Mouse (Mus musculus): ENCODE results near the gene Scg3.
"Not testable (repeated sequence)": the region's sequence is repeated elsewhere in the genome, so short reads cannot be mapped to it uniquely, and the experiment has no call there.

The Scg3 gene

GRCm38 (mm10) chr9:75683426-75684191 lies at the start of gene Scg3:
Gene Scg3, minus strand, starts transcription at chr9:75684056.
- DNase-seq (ENCODE audit: low spot score in 2 of 2) = peak; percentile 83 to 95

DNA sequence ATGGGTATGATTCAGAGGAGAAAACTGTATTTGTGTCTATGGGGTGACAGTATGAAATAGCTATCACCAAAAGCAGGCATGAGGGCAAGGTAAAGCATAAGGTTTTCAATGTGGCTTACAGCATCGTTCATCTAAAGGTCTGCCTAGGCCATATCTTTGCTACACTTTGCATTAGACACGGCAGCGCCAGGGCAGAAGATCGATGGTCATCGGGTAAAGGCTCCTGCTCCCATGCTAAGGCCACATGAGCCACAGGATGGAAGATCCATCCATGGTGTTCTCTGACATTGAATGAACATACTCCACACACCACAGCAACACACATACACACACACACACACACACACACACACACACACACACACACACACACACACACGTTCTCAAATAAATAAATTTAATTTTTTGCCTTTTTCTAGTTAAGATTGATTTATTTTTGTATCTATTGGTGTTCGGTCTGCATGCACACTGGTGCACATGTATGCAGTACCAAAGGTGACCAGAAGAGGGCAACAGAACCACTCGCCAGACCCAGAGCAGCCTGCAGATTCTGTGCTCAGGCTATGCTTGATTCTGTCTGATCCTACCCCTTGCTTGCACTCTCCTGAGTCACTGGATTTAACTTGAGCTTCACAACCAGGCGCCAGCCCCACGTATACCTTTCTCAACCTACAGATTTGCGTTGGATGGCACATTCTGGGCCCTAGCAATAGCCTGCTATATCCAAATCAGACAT lies 36.3 kb upstream of the Scg3 start:
- DNase-seq (ENCODE audit: low spot score in 2 of 2) = peak in 1 of 2 experiments; percentile 64

GRCm38 (mm10) chr9:75719481-75719880 lies 35.6 kb upstream of the Scg3 start:
- no peak for DNase-seq (ENCODE audit: low spot score in 2 of 2)

GRCm38 (mm10) chr9:75684772-75685171 lies 916 bp upstream of the Scg3 start:
- DNase-seq (ENCODE audit: low spot score in 2 of 2) = peak in 1 of 2 experiments; percentile 35

DNA sequence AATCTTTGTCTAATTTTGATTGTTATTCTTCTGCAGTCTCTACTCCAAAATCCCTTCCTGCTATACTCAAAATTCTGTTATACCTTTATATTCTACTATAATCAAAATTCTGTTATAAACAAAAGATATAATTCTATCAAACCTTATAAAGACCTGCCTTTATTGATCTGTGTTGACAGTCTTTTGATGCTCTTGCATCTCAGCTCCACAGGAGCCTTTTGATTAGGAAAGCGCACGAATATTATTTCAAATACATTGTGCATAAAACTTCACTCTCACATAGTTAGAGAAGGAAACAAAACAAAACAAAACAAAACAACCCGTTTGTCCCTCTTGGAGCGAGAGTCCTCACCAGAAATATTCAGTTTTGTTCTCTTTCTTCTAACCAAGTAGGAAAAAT lies 436 bp upstream of the Scg3 start:
- DNase-seq (ENCODE audit: low spot score in 2 of 2) = no peak

GRCm38 (mm10) chr9:75680606-75681005 lies 3.2 kb downstream of the Scg3 start:
- DNase-seq (ENCODE audit: low spot score in 2 of 2) = peak in 1 of 2 experiments; percentile 35

DNA sequence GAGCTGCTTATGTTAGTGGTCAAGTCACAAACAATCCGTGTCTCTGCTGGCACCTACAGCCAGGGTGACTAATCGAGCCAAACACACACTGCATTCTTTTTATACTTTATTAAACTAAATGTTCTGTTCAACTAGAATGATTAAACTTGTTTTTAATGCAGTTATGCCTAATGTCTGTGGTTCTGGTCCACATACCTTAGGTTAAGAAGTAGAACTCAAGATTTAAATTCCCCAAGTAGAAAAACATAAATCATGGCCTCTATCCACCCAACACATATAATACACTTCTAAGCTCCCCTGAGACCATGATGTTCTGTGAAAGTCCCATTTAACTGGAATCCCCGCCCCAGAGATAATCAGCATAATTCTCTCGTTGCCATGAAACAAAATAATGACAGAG lies 4.2 kb downstream of the Scg3 start:
- no peak for DNase-seq (ENCODE audit: low spot score in 2 of 2)

GRCm38 (mm10) chr9:75678341-75678740 lies 5.5 kb downstream of the Scg3 start:
- no peak for DNase-seq (ENCODE audit: low spot score in 2 of 2)

DNA sequence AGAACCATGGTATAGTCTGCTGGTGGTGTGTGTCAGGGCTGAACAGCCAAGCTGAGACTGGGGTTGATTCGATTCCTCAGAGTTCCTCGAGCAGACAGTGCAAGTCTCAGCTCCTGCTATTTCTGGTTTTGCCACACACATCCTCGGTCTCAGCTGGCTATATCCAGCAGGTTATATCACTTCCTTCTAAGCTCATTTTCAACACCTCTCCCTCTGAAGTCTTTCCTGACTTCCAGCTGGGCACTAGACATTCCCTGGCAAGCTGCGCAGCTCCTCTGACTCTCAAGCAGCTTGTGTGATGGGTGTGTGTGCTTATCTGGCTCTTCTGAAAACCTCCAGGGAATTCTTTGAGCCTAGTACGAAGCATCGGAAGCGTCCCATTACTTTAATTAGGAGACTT lies 7.6 kb downstream of the Scg3 start:
- DNase-seq (ENCODE audit: low spot score in 2 of 2) = peak; percentile 44 to 72

- DNase-seq (ENCODE audit: low spot score in 2 of 2) = no peak
Measured at GRCm38 (mm10) chr9:75672769-75673168, 11.1 kb downstream of the Scg3 start.

GRCm38 (mm10) chr9:75666612-75667011 lies 17.2 kb downstream of the Scg3 start:
- DNase-seq (ENCODE audit: low spot score in 2 of 2) = no peak

GRCm38 (mm10) chr9:75665364-75665763 lies 18.5 kb downstream of the Scg3 start:
- no peak for DNase-seq (ENCODE audit: low spot score in 2 of 2)

DNA sequence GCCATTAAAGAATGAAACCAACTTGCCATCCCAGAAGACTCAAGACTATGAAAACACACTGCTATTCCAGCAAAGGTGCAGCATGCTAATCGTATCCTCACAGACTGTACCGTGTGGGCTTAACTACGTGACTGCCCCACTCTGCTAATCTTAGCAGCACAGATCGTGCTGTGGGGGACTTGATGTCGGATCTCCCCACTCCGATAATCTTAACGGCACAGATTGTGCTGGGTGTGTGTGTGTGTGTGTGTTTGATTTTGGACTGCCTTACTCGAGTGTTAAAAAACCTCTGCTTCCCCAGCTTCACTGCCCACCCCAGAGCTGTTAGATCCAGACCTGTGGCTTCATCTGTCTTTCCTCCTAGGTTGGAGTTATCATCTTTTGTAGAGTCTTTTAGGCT lies 22.9 kb downstream of the Scg3 start:
- DNase-seq (ENCODE audit: low spot score in 2 of 2) = peak; percentile 43 to 65

GRCm38 (mm10) chr9:75656456-75656855 lies 27.4 kb downstream of the Scg3 start:
- DNase-seq (ENCODE audit: low spot score in 2 of 2) = not testable (repeated sequence)

DNA sequence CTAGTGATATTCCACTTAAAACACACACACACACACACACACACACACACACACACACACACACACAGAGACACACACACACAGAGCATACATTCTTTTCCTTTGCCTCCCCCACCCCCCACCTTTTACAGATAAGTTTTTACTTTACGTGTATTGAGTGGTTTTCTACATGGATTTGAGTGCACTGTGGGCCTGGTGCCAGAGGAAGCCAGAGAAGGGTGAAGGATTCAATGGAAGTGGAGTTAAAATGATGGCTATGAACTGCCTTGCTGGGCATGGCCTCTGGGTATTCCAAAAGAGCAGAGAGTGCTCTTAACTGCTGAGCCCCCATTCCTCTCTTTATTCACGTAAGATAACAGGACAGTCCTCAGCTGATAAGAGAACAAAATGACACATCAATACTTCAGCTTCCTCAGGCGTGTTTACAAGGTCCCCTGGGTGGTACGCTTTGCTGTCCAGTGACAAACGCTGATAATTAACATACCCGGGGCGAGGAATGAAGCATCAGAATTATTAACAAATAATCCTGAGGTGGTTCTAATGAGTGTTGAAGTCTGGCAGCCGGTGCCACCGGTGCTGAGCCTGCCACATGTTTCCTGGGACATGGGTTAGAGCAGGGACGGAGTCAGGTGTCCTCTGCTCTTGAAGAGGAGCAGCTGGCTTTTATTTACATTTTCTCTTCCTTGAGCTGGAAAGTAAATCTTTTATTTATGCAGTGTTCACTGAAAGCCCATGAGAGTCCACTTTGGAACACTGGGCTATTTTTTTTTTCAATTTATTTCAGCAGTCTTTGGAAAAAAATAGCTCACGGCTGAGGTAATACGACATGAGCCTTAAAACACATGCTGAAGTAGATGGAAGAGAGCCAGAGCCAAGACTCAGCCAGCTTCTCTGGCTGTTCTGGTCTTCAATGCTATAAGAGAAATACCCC lies 29.6 kb downstream of the Scg3 start:
- DNase-seq (ENCODE audit: low spot score in 2 of 2) = no peak

DNA sequence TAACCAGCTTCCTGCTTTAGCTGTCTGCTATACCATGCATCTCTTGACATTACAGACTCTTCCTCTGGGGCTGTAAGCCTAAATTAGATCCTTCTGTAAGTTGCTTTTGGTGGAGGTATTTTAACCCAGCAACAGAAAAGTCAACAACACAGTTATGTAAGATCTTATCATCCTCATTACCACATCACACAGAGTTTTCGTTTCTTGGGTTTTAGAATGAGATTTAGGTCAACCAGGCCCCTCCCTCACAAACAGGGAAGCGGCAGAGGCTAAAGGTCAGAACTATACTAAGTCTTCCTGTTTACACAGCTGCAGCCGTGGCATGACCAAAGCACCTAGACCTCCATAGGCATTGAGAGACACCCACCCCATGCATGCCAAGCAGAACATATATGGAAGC lies 38.5 kb downstream of the Scg3 start:
- no peak for DNase-seq (ENCODE audit: low spot score in 2 of 2)

DNA sequence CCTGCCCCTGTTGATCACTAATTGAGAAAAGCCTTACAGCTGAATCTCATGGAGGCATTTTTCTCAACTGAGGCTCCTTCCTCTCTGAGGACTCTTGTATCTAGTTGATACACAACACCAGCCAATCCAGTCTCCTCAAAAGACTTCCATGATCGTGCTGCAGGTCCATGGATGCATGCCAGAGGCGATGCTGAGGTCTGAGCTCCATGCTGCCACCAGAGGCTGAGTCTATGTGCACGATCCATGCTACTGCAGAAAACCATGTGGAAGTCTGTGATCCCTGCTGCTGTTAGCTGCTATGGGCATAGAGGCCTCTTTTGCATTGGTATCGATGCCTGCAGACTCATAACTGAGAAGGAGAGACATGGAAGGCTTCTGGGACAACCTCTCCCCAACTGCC lies 49.6 kb downstream of the Scg3 start:
- DNase-seq (ENCODE audit: low spot score in 2 of 2) = no peak

DNA sequence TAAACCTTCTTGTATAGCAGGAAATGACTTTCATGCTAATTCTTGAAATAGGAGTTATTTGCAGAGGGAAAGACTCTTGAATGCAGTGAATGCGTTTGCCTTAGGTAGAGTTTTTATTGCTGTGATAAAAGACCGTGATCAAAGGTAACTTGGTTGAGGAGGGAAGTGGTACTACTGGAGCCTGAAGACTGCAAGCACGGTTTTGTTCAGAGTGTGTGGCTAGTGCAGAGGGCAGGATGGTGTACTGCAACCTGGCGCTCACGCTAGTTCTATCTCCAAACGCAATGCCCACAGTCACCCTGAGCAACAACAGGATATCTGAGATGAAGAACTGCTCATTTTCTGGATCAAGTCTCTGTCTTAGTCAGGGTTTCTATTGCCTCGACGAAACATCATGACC lies 50.3 kb downstream of the Scg3 start:
- DNase-seq (ENCODE audit: low spot score in 2 of 2) = no peak

- DNase-seq (ENCODE audit: low spot score in 2 of 2) = no peak
Measured at GRCm38 (mm10) chr9:75632902-75633301, 51.0 kb downstream of the Scg3 start.

DNA sequence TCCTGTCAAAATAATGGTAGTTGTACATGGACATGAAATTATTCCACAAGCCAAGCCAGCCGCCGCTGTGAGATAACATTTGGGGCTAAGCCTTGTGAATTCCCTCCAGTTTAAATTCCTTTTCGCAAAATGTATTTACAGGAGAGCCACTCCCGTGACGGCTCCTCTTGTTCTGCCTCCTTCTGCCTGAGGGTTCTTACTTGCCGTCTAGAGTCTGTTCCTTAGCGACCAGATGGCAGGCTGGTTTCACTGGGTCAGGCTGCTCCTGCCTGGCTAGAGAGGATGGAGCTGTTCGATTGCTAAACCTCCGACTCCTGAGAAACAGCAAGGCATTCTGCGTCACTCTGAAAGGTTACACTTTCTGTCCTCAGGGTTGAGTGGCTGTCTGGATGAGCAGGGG lies 51.7 kb downstream of the Scg3 start:
- DNase-seq (ENCODE audit: low spot score in 2 of 2) = no peak

DNA sequence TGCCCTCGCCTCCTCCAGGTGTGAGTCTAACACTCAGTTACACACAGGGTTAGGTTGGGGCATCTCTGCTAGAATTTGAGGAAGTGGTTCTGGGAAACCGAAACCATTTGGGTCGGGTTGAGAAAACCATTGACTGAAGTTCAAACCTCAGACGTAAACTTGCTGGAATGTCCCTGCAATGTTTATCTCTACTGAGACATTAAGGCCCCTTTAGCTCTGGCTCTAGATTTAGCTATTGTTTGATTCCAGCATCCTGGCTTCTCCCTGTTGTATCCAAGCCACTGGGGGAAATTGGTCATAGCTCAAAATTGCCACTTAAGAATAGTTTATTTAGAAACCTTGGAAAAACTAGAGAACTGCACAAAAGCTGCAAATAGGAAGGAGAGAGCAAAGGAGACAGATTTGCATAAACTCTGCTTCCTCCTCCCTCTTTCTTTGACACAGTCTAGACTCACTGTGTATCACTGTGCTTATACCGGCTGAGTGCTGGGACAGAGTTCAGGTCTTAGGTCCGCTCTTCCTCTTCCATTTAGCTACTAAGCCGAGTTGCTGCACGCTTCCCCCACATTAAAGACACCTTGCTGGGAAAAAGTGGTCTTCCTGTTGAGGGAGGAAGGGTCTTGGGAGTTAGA lies 52.9 kb downstream of the Scg3 start:
- DNase-seq (ENCODE audit: low spot score in 2 of 2) = no peak

DNA sequence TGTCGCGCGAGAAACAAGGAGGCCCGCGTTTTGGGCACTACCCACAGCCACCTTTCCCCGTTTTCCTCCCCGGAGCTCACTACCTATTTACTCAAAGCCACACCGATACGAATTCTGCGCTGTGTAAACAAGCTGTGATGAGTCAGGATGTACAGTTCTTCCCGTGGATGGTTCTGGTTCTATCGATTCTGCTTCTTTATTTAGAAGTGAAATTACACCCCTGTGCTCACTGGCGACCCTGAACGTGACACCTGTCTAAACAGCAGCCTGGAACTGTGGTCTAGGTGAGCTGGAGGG lies 57.6 kb downstream of the Scg3 start:
- peak in 1 of 2 experiments; percentile 34 for DNase-seq (ENCODE audit: low spot score in 2 of 2)

Measured in left cerebral cortex, adult 9 months (tissue).